Mouse (Mus musculus) cerebellum, adult 11-12 months (tissue): ENCODE data around the gene Fjx1.

Source experiments
- DNase-seq: peaks from one replicate; pipeline ENCODE4 v3.0.0; 2022

Fjx1 gene

DNA sequence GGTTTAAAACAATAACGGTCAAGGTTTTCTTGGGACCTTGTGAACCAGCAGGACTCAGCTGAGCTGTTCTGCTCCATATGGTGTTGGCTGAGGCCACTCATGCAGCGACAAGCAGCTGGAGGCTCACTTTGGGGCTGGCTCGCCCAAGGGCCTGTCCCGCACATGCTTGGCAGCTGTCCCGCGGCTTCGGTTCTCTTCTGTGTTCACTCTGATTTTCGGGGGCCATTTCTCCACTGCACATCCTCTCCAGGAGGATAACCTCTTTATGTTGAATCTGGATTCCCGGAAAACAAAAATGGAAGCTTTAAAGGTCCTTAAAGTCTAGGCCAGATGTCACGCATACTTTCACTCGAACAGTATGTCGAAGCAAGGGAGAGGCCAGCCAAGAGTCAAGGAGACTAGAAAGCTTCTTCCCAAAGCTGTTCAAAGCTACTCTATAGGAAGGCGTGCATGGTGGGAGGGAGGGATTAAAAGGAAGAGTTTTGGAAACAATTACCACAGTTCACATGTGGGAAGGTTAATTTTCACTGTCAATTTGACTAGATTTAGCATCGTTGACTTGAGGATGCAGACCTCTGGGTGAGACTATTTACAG is 36.1 kb downstream of the Fjx1 start:
- DNase-seq, result no peak

DNA sequence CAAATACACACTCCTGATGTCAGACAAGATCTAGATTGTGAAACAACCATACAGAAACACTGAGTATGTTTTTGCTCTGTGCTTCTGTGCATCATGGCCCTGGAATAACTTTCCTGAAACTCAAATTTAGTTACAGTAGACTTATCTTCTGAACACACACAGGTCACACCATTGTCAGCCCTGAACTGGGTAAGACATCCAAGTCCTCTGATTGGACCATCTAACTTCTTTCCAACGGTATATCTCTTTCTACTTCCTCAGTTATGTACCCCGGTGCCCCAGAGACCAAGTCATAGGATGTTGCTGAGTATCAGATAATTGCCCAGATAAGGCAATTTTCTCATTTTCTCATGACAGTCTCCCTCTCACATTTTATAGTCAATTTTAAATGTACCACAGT is 39.6 kb downstream of the Fjx1 start:
- no peak for DNase-seq

DNA sequence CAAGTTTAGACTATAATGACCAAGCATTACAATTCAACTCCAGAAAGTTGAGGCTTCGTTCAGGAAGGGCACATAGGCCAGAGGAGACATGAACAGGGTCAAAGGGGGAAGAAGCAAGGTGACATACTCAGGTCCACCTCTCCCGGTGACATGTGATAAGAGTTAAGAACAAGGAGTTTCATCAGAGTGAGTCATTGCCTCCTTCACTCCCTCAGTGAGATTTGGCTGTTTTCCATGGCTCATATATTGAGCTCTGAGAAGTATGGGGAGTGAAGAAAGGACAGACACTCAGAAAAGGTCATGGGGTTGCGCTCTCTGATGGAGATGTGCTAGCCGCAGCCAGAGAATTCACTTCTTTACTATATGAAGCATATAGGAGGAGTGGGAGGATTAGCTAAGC is 41.7 kb downstream of the Fjx1 start:
- DNase-seq, result no peak

DNA sequence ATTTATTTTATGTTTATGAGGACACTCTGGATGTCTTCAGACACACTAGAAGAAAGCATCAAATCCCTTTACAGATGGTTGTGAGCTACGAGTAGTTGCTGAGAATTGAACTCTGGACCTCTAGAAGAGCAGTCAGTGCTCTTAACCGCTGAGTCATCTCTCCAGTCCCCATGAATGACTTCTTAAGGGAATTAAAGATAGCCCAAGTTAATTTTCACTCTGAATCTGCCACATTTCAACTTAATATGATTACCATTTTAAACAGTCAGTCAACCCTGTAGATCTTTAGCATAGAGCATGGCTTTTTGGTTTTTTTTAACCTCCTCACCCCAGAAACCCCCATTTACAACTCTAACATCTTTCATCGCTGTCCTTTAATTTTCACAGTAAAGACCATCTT is 42.6 kb downstream of the Fjx1 start:
- DNase-seq, result no peak

DNA sequence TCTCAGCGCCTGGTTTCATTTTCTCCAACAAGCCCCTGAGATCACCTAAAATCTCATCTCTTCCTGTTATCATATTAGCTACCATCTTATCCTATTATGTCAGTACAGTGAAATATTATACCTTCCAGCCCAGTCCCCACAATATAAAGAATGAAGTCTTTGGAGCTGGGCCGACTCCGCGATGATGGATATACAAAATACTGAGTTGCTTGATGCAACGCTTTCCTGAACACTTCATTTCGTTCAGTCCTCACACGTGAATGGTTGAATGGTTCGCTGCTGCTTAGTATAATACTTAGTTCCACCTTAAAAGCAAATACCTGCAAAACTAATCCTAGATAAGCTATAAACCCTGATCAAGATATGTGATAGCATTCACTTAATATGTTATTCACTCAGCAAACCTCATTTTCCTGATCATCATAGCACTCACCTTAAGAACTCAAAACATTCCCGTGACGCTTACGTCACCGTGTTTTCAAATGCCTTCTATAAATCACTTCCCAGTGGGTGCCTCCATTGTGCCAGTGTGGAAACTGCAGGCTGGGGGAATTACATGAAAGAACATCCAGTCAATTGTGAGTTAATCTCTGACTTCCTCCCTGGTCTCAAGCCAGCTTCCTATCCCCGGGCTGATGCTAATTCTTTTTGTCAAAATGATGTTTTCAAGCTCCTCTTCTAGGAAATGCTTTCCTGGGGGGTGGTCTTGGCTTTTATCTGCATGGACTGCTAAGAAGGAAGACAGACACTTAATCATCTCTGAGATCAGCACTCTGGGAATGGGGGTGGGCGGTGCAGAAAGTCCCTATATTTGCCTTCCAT is 44.7 kb downstream of the Fjx1 start, which contains the start of gene Trim44:
TSS of gene Trim44 (minus strand) at position 466 of the 822 bp plus-strand sequence.
- DNase-seq, result no peak

DNA sequence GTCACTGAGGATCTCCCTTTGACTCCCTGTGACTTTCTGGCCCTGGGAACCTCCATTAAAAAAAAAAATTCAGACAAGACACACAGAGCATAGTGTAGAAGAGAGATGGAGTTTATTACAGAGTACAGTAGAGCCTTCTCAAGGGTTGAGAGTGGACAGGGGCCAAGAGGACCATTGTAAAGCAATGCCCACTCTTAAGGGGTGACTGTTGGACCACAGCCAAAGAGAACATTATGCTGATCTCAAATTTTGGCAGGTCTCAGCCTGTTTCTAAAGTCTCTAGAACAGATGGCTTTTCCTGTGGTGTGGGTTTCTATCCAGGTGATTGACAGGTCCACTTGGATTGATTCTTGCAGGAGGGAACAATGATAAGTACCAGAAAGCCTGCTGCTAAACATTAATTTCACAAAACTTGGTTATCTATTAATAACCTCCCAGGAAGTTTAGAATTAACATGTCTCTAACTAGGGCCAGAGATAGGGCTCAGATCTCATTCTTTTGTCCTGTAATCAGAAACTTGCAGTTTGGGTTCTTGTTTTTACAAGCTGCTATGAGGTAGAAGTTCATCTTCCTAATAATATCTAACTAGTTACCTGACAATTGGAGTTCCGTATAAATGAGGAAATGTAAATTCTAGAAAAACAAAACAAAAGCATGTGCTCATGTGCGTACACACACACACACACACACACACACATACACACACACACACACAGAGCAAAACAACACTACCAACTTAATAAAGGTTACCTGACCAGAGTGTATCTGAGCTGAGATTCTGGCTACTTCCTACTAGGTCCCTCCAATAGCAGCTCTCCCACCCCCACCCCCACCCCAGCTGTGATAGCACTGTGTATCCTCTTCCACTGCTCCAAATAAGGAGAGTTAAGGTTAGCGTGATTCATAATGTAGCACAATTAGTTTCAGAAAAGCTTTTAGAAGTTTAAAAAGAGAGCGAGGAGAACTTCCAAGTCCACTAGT is 45.7 kb downstream of the Fjx1 start:
- DNase-seq, result no peak

DNA sequence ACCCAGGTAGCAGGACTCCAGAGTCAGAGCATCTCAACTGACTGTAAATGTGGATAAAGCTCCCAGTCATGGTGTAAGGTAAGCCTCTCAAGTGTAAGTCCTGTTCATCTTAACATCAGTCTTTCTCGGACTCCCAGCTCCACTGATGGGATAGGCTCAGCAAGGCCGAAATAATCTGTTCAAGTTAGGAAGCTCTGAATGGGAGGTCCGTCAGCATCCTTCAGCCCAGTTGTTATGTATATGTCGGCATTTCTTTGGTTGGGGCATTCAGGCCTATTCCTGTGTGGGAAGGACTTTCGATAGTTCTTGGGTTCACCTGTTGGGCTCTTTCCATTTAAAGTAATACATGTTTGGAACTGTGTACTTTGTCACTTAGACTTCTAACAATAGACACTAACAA is 48.3 kb downstream of the Fjx1 start:
- no peak for DNase-seq

DNA sequence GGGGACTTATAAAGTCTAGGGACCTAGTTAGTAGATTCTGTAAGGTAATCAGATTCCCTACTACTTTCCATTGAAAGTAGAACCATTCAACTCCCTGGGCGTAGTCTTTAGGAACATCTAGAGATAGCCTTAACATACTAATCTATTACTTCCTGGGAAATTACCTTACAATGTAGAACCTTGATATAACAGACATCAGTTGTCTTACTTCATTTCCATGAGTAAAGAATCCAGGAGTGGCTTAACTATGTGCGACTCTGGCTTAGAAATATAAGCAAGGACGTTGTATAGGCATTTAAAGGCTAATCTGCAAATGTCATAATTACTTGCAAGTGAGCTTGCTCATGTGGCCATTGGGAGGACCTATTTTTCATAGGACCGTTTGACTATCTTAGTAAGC is 49.0 kb downstream of the Fjx1 start:
- no peak for DNase-seq

DNA sequence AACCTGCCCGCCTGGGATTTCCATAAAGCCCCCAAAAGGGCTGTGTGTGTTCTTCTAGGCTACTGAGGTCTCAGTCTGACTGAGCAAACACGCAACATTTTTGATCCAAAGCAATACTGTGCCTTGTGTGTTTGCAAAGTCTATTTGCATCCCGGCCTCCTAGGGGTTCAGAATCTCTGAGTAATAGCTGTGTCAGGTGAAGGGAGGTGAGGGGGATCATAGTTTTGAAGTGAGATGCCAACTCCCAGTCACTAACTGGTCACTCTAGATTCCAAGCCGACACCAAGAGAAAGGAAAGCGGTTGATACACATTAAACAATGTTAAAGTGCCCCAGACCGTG is 51.0 kb downstream of the Fjx1 start:
- DNase-seq, result no peak

DNA sequence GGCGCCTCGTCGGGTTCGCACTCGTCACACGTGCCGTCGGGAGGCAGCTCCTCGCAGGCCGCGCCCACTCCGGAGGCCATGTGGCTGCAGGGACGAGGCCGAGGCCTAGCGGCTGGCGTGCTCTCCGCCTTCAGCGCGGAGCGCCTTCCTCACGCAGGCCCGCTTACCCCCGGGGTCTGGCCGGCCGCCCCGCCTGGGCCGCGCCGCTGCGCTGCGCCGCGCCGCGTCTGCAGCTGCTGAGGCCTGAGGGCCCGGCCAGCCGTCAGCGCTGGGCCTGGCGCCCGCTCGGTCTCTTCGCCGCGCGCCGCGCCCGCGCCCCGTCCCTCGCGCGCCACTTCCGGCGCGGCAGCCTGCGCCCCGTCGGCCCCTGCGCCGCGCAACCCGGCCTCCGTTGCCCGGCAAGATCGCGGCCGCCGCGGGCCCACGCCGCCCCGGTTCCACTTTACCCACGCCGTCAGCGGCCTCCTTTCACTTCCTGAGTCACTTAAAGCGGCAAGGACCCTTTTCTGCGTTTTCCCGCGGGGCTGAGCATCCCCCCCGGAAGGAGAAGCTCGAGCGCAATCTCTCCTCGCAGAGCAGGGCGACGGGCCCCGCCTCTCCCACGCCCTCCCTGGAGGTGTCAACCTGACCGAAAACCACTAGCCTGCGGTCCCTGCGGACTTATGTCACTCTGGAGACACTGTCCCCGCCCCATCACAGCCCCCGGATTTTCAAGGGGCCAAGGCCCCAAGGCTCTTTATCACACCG is 51.5 kb downstream of the Fjx1 start:
- peak; percentile 89 for DNase-seq

DNA sequence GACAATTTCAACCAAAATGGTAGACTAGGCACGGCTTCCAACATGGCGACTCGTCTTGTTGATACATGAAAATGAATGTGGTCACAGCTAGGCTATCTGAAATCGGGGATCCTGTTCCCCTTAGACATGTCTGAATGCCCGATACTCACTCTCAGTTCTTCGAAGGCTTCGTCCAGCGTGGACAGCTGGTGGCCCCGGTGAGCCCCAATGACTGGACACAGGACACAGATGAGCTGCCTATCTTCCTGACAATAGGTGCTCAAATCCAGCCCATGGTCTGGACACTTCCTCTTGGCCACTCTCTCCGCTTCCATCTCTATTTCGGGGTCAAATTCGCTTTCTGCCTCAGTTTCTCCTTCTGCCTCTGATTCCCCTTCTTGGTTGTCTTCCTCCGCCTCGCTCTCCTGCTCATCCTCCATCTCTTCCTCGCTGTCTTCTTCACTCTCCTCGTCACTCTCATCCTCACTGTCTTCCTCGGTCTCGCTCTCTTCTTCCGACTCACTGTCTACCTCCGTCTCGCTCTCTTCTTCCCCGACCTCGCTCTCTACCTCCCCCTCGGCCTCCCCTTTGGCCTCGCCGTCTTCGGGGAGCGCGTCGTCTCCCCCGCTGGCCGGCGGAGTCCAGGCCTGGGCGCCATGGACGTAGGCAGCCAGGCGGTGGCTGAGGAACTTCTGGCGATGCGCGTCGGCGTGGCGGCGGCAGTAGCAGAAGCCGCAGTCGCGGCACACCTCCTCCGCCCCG is 52.3 kb downstream of the Fjx1 start:
- peak; percentile 32 for DNase-seq
